Comparison of ENCODE assay signal across 8 mouse cellular contexts in genomic region chr4:62286992-62287900, GRCm38 (mm10). TPM values are rescaled to one million over a fixed set of nuclear protein-coding genes. Genes with fewer than 3 reads are reported as not detected.
DNase-seq lines count a peak whose midpoint lies in the region; ATAC-seq lines count a peak whose summit lies in the region.

No protein-coding gene starts in this region.

- no peaks in the 10 kb centered on the region for H3K9me3 ChIP-seq in lung, embryonic 16.5 days (ENCODE audit: control insufficient read depth, low read length)

- peak overlapping the region; percentile 66 for H3K9ac ChIP-seq in lung, embryonic 16.5 days (ENCODE audit: low read length)

- WGBS in lung, embryonic 16.5 days, result 8% methylated on average over 12 of the region's 12 CpGs

- H3K27ac ChIP-seq in lung, embryonic 16.5 days (ENCODE audit: low read length), result peak overlapping the region; percentile 50; the same call in 1 of the 2 replicates

- H3K4me1 ChIP-seq in lung, embryonic 16.5 days (replicated peaks; ENCODE audit: control insufficient read depth, insufficient read depth, low read length), result peaks cover 9% of the 10 kb centered on the region

- peak; percentile 26 for ATAC-seq in lung, embryonic 16.5 days (ENCODE audit: low read depth)

- H3K4me2 ChIP-seq in lung, embryonic 16.5 days (ENCODE audit: low read depth, low read length), result peak overlapping the region; percentile 73

- DNase-seq in cerebellum, adult 9-11 months, result peak; percentile 48
- no peak for DNase-seq in cerebellum, postnatal 36 days
- peak; percentile 26 for DNase-seq in Muller cell, postnatal 12 days (ENCODE audit: inconsistent ontology term)
- peak; percentile 10 for DNase-seq in forelimb bud, embryonic 11.5 days (ENCODE audit: low read depth, low spot score)
- DNase-seq in kidney, adult 11 months, result peak; percentile 31
- peak; percentile 15 for DNase-seq in retina, embryonic 14.5 days (ENCODE audit: low spot score)
- DNase-seq in layer of hippocampus, postnatal 36 days, result no peak

- peak overlapping the region; percentile 57 for H3K4me3 ChIP-seq in lung, embryonic 16.5 days (ENCODE audit: low read length)

- H3K27me3 ChIP-seq in lung, embryonic 16.5 days (ENCODE audit: control insufficient read depth, insufficient read depth, low read depth, low read length), result no peaks in the 10 kb centered on the region

- H3K36me3 ChIP-seq in lung, embryonic 16.5 days (ENCODE audit: control insufficient read depth, insufficient read depth, low read length), result no peaks in the 10 kb centered on the region

RNA-seq across cellular contexts. Expression of gene Slc31a2, which starts 24.9 kb away (rescaled TPM):
- polyA plus RNA-seq in lung, embryonic 16.5 days (2015; fragmentation: Nextera tagmentation; extraction: Ambion mirVana), result 21.2 and 21.4 TPM in 2 replicates
- total RNA-seq in layer of hippocampus, postnatal 36 days (2021), result 10 to 100 TPM in 1 of 2 experiments, 1 to 10 TPM in 1; 9.3 to 10.5 TPM

RNA-seq across cellular contexts. Expression of gene Zfp37, which starts 56.4 kb away (rescaled TPM):
- 9.5 and 10.5 TPM in 2 replicates for polyA plus RNA-seq in lung, embryonic 16.5 days (2015; fragmentation: Nextera tagmentation; extraction: Ambion mirVana)
- total RNA-seq in layer of hippocampus, postnatal 36 days (2021), result 10 to 100 TPM; 25.4 to 26.1 TPM

Comparison
In these comparisons a context has a peak if more than half of its experiments do, and no peak if none do; other contexts are left out.
1. DNase-seq: peak in cerebellum, adult 9-11 months (single experiment), Muller cell, postnatal 12 days (single experiment), forelimb bud, embryonic 11.5 days (single experiment), kidney, adult 11 months (single experiment) and retina, embryonic 14.5 days (single experiment); none in cerebellum, postnatal 36 days (0 of 2) and layer of hippocampus, postnatal 36 days (0 of 2).